Mouse (Mus musculus): Measurements from ENCODE around the gene Stk17b.

GRCm38 (mm10) chr1:53797074-53797473, 12.1 kb upstream of the Stk17b start:
- TF ChIP-seq POLR2A (IDR thresholded peaks at IDR 0.05; ENCODE audit: borderline replicate concordance, control insufficient read depth, low read depth, low read length) (no peak), CTCF (IDR thresholded peaks at IDR 0.05; ENCODE audit: control insufficient read depth, insufficient read depth, low read length) (no peak)
